ENCODE assay signal across 18 mouse cellular contexts in genomic region chr5:148807612-148808011, GRCm38 (mm10).
A peak's percentile ranks its signal among the peaks of the same experiment; 100 is the strongest.
DNase-seq lines count a peak whose midpoint lies in the region; ATAC-seq and TF ChIP-seq lines count a peak whose summit lies in the region.
"Had no signal": no experiment of that assay in that cellular context is flagged by ENCODE, and none has a peak within 500 bp of the region (broad histone marks: within the 10 kb centered on the region; RNA-seq: fewer than 3 reads in every experiment).

No protein-coding gene starts in this region.

- H3K79me2 ChIP-seq in heart, adult 2 months (replicated peaks; ENCODE audit: control insufficient read depth, insufficient read depth, low read length) = no peaks in the 10 kb centered on the region

- H3K4me2 ChIP-seq in liver, embryonic 14.5 days (ENCODE audit: low read depth) = no peak overlapping the region
- H3K4me2 ChIP-seq in liver, embryonic 12.5 days = no peak overlapping the region
- H3K4me2 ChIP-seq: heart, embryonic 11.5 days; hindbrain, embryonic 12.5 days; intestine, embryonic 15.5 days; limb, embryonic 15.5 days; lung, embryonic 14.5 days; midbrain, embryonic 12.5 days; neural tube, embryonic 13.5 days had no signal

- no peaks in the 10 kb centered on the region for H3K36me3 ChIP-seq in heart, adult 2 months (ENCODE audit: control insufficient read depth, insufficient read depth, low read length)
- no peaks in the 10 kb centered on the region for H3K36me3 ChIP-seq in liver, embryonic 14.5 days (replicated peaks; ENCODE audit: control insufficient read depth, insufficient read depth, low read depth)
- H3K36me3 ChIP-seq in liver, embryonic 12.5 days = no peaks in the 10 kb centered on the region
- no peaks in the 10 kb centered on the region for H3K36me3 ChIP-seq in E14TG2a.4 (ENCODE audit: insufficient read depth, low read length)
- H3K36me3 ChIP-seq: forebrain, embryonic 10.5 days; hindbrain, embryonic 12.5 days; intestine, embryonic 15.5 days; limb, embryonic 15.5 days; midbrain, embryonic 12.5 days; neural tube, embryonic 13.5 days had no signal

- intact Hi-C loops in heart, adult 2 months (cut with DNase I) = loop anchor here (5.0 kb wide), 1 partner anchor 570 kb away; no protein-coding TSS in a partner anchor

- no peak for TF ChIP-seq EP300 in heart, adult 2 months (IDR thresholded peaks at IDR 0.05; ENCODE audit: insufficient read depth, low read depth, low read length)
- TF ChIP-seq EP300 in liver, embryonic 14.5 days (IDR thresholded peaks at IDR 0.05; ENCODE audit: low read depth) = no peak

- no peaks in the 10 kb centered on the region; the same call in 1 of the 2 replicates for H3K9me3 ChIP-seq in liver, embryonic 14.5 days (ENCODE audit: control insufficient read depth, low read length)
- peaks cover 6% of the 10 kb centered on the region for H3K9me3 ChIP-seq in liver, embryonic 12.5 days (replicated peaks)
- no peaks in the 10 kb centered on the region for H3K9me3 ChIP-seq in E14TG2a.4 (ENCODE audit: low read length)
- H3K9me3 ChIP-seq: hindbrain, embryonic 12.5 days; intestine, embryonic 15.5 days; limb, embryonic 15.5 days; midbrain, embryonic 12.5 days; neural tube, embryonic 13.5 days had no signal

- peaks cover 3% of the 10 kb centered on the region for H3K4me1 ChIP-seq in heart, adult 2 months (ENCODE audit: control insufficient read depth, insufficient read depth, low read length)
- H3K4me1 ChIP-seq in liver, embryonic 14.5 days (replicated peaks; ENCODE audit: control insufficient read depth in 2 of 2, insufficient read depth in 2 of 2, low read length in 1 of 2) = peaks cover 7 to 20% of the 10 kb centered on the region in 2 experiments
- H3K4me1 ChIP-seq in liver, embryonic 12.5 days = peaks cover 46% of the 10 kb centered on the region
- H3K4me1 ChIP-seq in E14TG2a.4 (replicated peaks; ENCODE audit: low read depth, low read length) = peaks cover 62% of the 10 kb centered on the region

- DNase-seq in heart, adult 2 months = no peak
- no peak for DNase-seq in heart, adult 11 months
- DNase-seq in liver, embryonic 14.5 days (ENCODE audit: low read depth in 3 of 3, low spot score in 3 of 3) = no peak
- peak; percentile 29 for DNase-seq in induced T-regulatory cell, adult 2 months (ENCODE audit: low read depth)
- DNase-seq in MN1 (ENCODE audit: low spot score) = no peak
- DNase-seq: cerebellum, adult 8-10 months; gastrocnemius, postnatal 25 days; layer of hippocampus, postnatal 36 days; lung, embryonic 14.5 days had no signal

- H3K4me3 ChIP-seq in heart, adult 2 months = no peak overlapping the region
- no peak overlapping the region for H3K4me3 ChIP-seq in liver, embryonic 14.5 days (ENCODE audit: insufficient read depth in 1 of 2, low read depth in 2 of 2, low read length in 2 of 2)
- H3K4me3 ChIP-seq in liver, embryonic 12.5 days = no peak overlapping the region
- H3K4me3 ChIP-seq in E14TG2a.4 (replicated peaks; ENCODE audit: low read length) = no peak overlapping the region
- H3K4me3 ChIP-seq: forebrain, embryonic 10.5 days; hindbrain, embryonic 12.5 days; intestine, embryonic 15.5 days; limb, embryonic 15.5 days; midbrain, embryonic 12.5 days; neural tube, embryonic 13.5 days had no signal

- no peak for ATAC-seq in liver, embryonic 14.5 days (ENCODE audit: insufficient read depth)
- no peak for ATAC-seq in liver, embryonic 12.5 days

- H3K27me3 ChIP-seq in heart, adult 2 months (ENCODE audit: control insufficient read depth, insufficient read depth, low read length) = no peaks in the 10 kb centered on the region
- no peaks in the 10 kb centered on the region; the same call in 1 of the 2 replicates for H3K27me3 ChIP-seq in liver, embryonic 14.5 days (ENCODE audit: control insufficient read depth, insufficient read depth, low read length)
- H3K27me3 ChIP-seq in liver, embryonic 12.5 days (replicated peaks) = peaks cover 11% of the 10 kb centered on the region
- H3K27me3 ChIP-seq in E14TG2a.4 (ENCODE audit: insufficient read depth, low read length) = peaks cover 35% of the 10 kb centered on the region
- H3K27me3 ChIP-seq: intestine, embryonic 15.5 days had no signal

- WGBS in heart, adult 2 months = 91% methylated on average over 4 of the region's 4 CpGs
- 74% methylated on average over 4 of the region's 4 CpGs for WGBS in liver, embryonic 14.5 days (ENCODE audit: insufficient replicate concordance)
- WGBS in liver, embryonic 12.5 days (ENCODE audit: insufficient replicate concordance) = 80% methylated on average over 4 of the region's 4 CpGs

- TF ChIP-seq POLR2A in heart, adult 2 months (IDR thresholded peaks at IDR 0.05; ENCODE audit: insufficient read depth, low read depth, low read length) = no peak

- H3K27ac ChIP-seq in heart, adult 2 months = no peak overlapping the region
- no peak overlapping the region for H3K27ac ChIP-seq in liver, embryonic 14.5 days
- no peak overlapping the region for H3K27ac ChIP-seq in liver, embryonic 12.5 days
- H3K27ac ChIP-seq: forebrain, embryonic 10.5 days; hindbrain, embryonic 12.5 days; intestine, embryonic 15.5 days; limb, embryonic 15.5 days; midbrain, embryonic 12.5 days; neural tube, embryonic 13.5 days had no signal

- peak; percentile 24; the same call in 1 of the 2 replicates for TF ChIP-seq CTCF in heart, adult 2 months (IDR thresholded peaks at IDR 0.05)
- peak; percentile 51 for TF ChIP-seq CTCF in liver, embryonic 14.5 days (IDR thresholded peaks at IDR 0.05; ENCODE audit: low read depth)
- peak; percentile 80 for TF ChIP-seq CTCF in E14TG2a.4 (conservative IDR thresholded peaks at IDR 0.05; ENCODE audit: low read length)

- H3K9ac ChIP-seq in heart, adult 2 months (ENCODE audit: low read depth, low read length) = no peak overlapping the region
- no peak overlapping the region for H3K9ac ChIP-seq in liver, embryonic 14.5 days (replicated peaks)
- H3K9ac ChIP-seq in liver, embryonic 12.5 days = no peak overlapping the region
- H3K9ac ChIP-seq: hindbrain, embryonic 12.5 days; intestine, embryonic 15.5 days; limb, embryonic 15.5 days; lung, embryonic 14.5 days; midbrain, embryonic 12.5 days; neural tube, embryonic 13.5 days had no signal

Comparison
In these comparisons a context has a peak if more than half of its experiments do, and no peak if none do; other contexts are left out.
1. CTCF ChIP-seq: peak in every context shown above with its lines; median percentile 80 in E14TG2a.4; 51 in liver, embryonic 14.5 days; 24 in heart, adult 2 months.